Mouse (Mus musculus) embryonic facial prominence, embryonic 13.5 days (tissue): ENCODE data around the gene Nucks1. TPM values are rescaled to one million over a fixed set of nuclear protein-coding genes. Genes with fewer than 3 reads are reported as not detected.
A peak's percentile ranks its signal among the peaks of the same experiment; 100 is the strongest.

Experiments used
- ATAC-seq: fragments of 200-750 bp; cut with Nextera tagmentation; 2 replicates; pipeline ENCODE4 v1.8.0; 2017; ENCODE audit warnings: low read depth; ENCODE audit not compliant: insufficient number of reproducible peaks, insufficient read depth, low FRiP score, low TSS enrichment
- H3K27ac ChIP-seq: fragments of 300-500 bp; sonication (generic); 2 replicates; pipeline ENCODE4 v1.5.1; 2015; ENCODE audit warnings: moderate library complexity, mild to moderate bottlenecking, inconsistent platforms
- H3K27me3 ChIP-seq: fragments of 300-500 bp; sonication (generic); 2 replicates; pipeline ENCODE4 v1.6.1; 2015; ENCODE audit warnings: mild to moderate bottlenecking, inconsistent platforms
- H3K36me3 ChIP-seq: fragments of 300-500 bp; sonication (generic); 2 replicates; pipeline ENCODE4 v1.6.1; 2015; ENCODE audit warnings: mild to moderate bottlenecking, inconsistent platforms
- H3K4me1 ChIP-seq: fragments of 300-500 bp; sonication (generic); 2 replicates; pipeline ENCODE4 v1.6.1; 2015; ENCODE audit warnings: inconsistent platforms
- H3K4me2 ChIP-seq: fragments of 300-500 bp; sonication (generic); 2 replicates; pipeline ENCODE4 v1.6.1; 2015; ENCODE audit warnings: moderate library complexity, mild to moderate bottlenecking, inconsistent platforms
- H3K4me3 ChIP-seq: fragments of 300-500 bp; sonication (generic); 2 replicates; pipeline ENCODE4 v1.5.1; 2015; ENCODE audit warnings: mild to moderate bottlenecking, inconsistent platforms
- H3K9ac ChIP-seq: fragments of 300-500 bp; sonication (generic); 2 replicates; pipeline ENCODE4 v1.6.1; 2015; ENCODE audit warnings: mild to moderate bottlenecking, inconsistent platforms
- H3K9me3 ChIP-seq: fragments of 300-500 bp; sonication (generic); 2 replicates; pipeline ENCODE4 v1.6.1; 2016; ENCODE audit warnings: inconsistent platforms
- WGBS: fragments of 180-500 bp; shearing (Covaris S2); methylation state at CpG from one replicate; pipeline ENCODE4 v1.1.7; 2015; ENCODE audit warnings: mixed read lengths; 5-methylcytosine and 5-hydroxymethylcytosine counted together
- polyA plus RNA-seq: library from polyadenylated mRNA; unstranded; fragments of >200 nt; fragmentation: Nextera tagmentation; extraction: Ambion mirVana; gene quantifications from 2 replicates; pipeline ENCODE4 v1.2.1, GENCODE M21; 2015

Gene Nucks1
- polyA plus RNA-seq, result 103 and 108 TPM in 2 replicates

DNA sequence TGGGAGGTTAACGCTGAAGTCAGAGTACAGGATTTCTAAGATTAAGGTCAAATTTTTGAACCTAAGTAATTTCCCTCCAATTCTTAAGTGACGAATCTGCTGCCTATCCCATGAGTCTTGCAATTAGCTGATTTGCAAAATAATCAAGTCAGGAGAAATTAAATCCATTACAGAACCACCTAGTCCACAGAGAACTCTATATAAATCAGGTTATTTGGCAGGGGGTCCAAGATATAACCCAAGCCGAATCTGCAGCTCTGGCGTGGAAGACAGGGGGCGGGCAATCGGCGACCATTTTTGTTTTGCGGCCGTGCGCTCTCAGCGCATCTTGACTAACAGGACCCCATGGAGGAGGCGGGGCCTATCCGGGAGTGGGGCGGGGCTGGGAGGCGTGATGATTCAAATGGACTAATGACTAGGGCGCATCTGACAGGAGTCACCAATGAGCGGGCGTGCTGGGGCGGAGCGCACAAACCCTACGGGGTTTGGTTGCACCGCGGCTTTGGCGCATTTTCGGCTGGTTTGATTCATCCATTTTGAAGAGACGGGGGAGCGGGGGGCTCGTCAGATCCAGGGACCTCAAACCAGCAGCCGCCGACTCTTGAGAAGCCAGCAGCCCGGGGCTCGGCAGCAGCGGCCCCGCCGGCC lies at the start of gene Nucks1:
Nucks1 (plus strand) TSS at position 534 of the 648 bp plus-strand sequence.
- WGBS, result under 1% methylated on average over 34 of the region's 35 CpGs
- Histone ChIP-seq H3K27ac (peak within 1 kb of the TSS; percentile 99), H3K27me3 (peaks cover 20% of the 10 kb centered on the region), H3K4me2 (peak within 1 kb of the TSS; percentile 70), H3K4me3 (peak within 1 kb of the TSS; percentile 94), H3K9ac (peak within 1 kb of the TSS; percentile 97), H3K9me3 (no peaks in the 10 kb centered on the region), H3K36me3 (peaks cover 11% of the 10 kb centered on the region), H3K4me1 (peaks cover 18% of the 10 kb centered on the region)
- ATAC-seq, result peak; percentile 98

DNA sequence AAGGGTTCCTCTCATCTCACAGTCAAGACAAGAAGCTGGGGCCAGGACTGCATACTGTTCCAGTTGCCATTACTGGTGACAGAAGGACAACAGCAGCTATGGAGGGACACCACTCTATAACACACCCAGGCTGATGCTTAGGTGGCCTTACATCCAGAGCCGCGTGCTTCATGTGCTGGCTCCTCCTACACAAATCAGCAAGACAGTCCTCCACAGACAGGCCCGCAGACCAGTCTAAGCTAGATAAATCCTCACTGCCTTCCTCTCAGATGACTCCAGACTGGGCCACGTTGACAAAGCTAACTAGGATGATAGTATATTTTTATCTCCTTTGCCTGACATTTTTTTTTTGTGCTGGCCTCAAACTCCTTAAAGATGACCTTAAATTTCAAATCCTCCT lies 48.5 kb upstream of the Nucks1 start:
- Histone ChIP-seq H3K27ac (no peak overlapping the region), H3K4me1 (no peaks in the 10 kb centered on the region), H3K4me3 (no peak overlapping the region), H3K4me2 (no peak overlapping the region), H3K9me3 (no peaks in the 10 kb centered on the region), H3K36me3 (no peaks in the 10 kb centered on the region), H3K27me3 (no peaks in the 10 kb centered on the region), H3K9ac (no peak overlapping the region)
- WGBS, result 73% methylated on average over 4 of the region's 4 CpGs
- ATAC-seq, result no peak

DNA sequence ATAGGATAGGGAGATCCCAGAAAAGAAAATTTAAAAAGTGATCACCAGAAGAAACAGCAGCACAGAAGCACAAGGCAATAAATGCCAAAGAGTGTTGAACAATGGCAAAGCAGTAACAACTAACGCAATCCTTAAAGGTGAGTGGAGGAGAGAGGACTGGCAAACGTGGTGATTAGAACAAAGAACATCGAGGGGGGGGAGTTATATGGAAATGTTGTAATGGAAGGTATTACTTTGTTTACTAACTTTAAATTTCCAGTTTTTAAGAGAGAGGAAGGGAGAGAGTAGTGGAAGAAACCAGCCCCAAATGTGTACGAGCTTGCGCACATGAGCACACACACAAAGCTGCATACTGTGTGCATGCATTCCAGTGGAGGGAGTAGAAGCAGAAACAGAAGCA lies 44.7 kb upstream of the Nucks1 start:
- no peak for ATAC-seq
- 83% methylated on average over 5 of the region's 5 CpGs for WGBS
- no peaks in the 10 kb centered on the region for H3K36me3 ChIP-seq
- no peak overlapping the region for H3K27ac ChIP-seq
- no peak overlapping the region for H3K4me3 ChIP-seq
- H3K9ac ChIP-seq, result no peak overlapping the region
- H3K27me3 ChIP-seq, result no peaks in the 10 kb centered on the region
- H3K9me3 ChIP-seq, result no peaks in the 10 kb centered on the region
- H3K4me1 ChIP-seq, result peaks cover 6% of the 10 kb centered on the region; the same call in 1 of the 2 replicates
- no peak overlapping the region for H3K4me2 ChIP-seq

DNA sequence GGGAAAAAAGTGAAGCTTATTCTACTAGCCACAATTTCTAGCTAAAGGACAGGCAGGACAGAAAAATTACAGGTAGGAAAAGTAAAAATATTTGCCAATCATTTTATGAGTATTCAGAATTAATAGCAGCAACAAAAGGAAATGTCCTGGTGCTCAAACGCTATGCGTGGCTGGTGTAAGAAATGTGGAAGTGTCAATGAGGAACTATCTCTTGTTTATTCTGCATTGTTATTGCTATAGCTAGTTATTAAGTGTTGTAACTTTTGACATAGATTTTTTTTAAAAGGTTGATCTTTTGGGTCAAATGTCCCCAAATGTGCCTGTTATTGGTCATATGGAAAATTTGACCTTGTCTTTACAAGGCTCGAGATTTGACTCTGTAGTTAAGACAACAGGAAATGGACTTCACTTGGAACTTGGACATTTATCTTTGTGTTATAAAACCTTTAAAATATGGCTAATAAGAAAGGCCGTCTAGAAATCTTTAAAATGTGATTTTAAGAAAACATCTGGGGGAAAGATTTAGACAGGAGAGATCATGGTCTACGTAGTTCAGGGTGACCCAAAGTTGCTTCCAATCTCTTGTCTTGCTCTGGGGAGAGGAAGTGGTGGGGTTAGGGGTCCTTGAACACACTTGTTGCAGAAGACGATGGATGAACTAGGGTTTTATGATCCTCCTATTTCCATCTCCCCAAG lies 43.9 kb upstream of the Nucks1 start:
- Histone ChIP-seq H3K4me2 (0 out of 2 replicates have a peak overlapping the region, but pooled peaks have one; percentile 5), H3K4me3 (peak overlapping the region; percentile 65; the same call in 1 of the 2 replicates), H3K9me3 (no peaks in the 10 kb centered on the region), H3K27ac (no peak overlapping the region), H3K27me3 (no peaks in the 10 kb centered on the region), H3K9ac (no peak overlapping the region), H3K36me3 (no peaks in the 10 kb centered on the region), H3K4me1 (peaks cover 6% of the 10 kb centered on the region; the same call in 1 of the 2 replicates)
- no peak for ATAC-seq
- WGBS, result 73% methylated on average over 6 of the region's 6 CpGs

DNA sequence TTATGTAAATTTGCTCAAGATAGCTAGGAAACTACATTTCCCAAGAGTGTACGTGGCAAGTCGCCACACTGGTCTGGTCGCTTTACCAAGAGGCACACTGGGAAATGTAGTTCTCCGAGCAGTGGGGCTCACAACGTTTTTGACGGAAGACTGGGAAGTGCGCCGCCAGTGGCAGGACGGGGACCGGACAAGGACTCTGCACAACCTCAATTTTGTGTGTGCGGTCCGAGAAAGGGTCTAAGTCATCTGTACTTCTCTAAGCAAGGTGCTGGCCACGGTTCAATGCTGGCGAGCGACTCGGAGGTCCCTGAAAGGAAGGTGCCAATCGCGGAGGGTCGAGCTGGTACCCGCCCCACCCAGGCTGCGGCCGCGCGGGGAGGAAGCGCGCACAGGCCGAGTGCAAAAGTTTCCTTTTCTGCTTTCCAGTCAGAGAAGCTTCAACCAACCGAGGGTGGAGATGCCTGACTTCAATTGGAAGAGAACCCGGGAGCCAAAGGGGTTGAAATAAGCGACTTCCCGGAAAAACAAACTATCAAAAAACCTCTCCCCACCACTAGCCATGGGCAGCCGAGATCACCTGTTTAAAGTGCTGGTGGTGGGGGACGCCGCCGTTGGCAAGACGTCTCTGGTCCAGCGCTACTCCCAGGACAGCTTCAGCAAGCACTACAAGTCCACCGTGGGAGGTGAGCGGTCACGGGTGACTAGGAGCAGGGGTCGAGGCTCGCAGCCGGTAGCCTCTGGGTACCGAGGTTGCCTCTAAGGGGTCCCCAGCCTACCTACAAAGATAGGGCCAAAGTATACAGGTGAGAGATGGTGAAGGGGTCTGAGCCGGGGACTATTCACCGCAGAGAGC lies 43.0 kb upstream of the Nucks1 start, which contains the start of gene Rab29:
Rab29 (plus strand) TSS at position 132 of the 853 bp plus-strand sequence.
- Histone ChIP-seq H3K27me3 (no peaks in the 10 kb centered on the region), H3K4me2 (peak within 1 kb of the TSS; percentile 88), H3K36me3 (0 out of 2 replicates have a peak, but pooled peaks cover 2% of the 10 kb centered on the region), H3K4me3 (peak within 1 kb of the TSS; percentile 65), H3K9me3 (no peaks in the 10 kb centered on the region), H3K4me1 (peaks cover 6% of the 10 kb centered on the region; the same call in 1 of the 2 replicates), H3K9ac (peak within 1 kb of the TSS; percentile 76), H3K27ac (no peak within 1 kb of the TSS)
- under 1% methylated on average over 46 of the region's 46 CpGs for WGBS
- ATAC-seq, result peak; percentile 87

DNA sequence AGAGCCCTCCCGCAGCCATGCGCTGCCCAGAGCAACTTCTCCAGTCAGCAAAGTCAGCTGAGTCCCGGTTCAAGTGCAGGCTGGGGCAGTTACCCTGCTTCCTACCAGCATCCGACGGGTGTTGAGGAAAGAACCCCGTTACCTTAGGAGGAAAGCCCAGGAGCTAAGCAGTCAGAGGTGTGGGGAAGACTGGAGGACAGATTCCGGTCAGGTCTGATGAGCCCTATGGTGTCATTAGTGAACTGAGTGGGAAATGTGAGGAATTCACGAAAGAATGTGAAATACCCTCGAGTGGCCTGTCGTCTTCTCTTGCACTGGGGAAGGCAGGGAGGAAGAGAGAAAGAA lies 42.4 kb upstream of the Nucks1 start:
- H3K36me3 ChIP-seq, result 0 out of 2 replicates have a peak, but pooled peaks cover 6% of the 10 kb centered on the region
- peaks cover 6% of the 10 kb centered on the region; the same call in 1 of the 2 replicates for H3K4me1 ChIP-seq
- no peaks in the 10 kb centered on the region for H3K9me3 ChIP-seq
- H3K27ac ChIP-seq, result no peak overlapping the region
- peak overlapping the region; percentile 65 for H3K4me3 ChIP-seq
- H3K27me3 ChIP-seq, result no peaks in the 10 kb centered on the region
- 20% methylated on average over 10 of the region's 10 CpGs for WGBS
- peak overlapping the region; percentile 76 for H3K9ac ChIP-seq
- ATAC-seq, result peak; percentile 2; the same call in 1 of the 2 replicates
- H3K4me2 ChIP-seq, result peak overlapping the region; percentile 88

DNA sequence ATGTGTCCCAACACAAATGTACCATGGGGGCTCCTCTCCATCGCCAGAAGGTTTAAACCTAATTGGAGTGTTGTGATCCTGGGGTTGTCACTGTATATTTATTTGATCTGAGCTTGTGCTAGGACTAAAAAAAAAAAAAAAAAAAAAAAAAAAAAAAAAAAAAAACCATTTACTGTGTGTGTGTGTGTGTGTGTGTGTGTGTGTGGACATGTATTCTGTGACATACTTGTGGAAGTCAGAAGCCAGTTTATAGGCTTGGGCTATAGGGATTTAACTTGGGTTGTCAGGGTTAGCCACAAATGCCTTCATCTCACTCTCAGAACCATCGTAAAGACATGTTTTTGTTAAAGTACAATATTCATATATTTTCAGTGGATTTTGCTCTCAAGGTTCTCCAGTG lies 40.8 kb upstream of the Nucks1 start:
- Histone ChIP-seq H3K27me3 (no peaks in the 10 kb centered on the region), H3K9ac (no peak overlapping the region), H3K4me3 (no peak overlapping the region), H3K9me3 (no peaks in the 10 kb centered on the region), H3K4me2 (no peak overlapping the region), H3K36me3 (0 out of 2 replicates have a peak, but pooled peaks cover 8% of the 10 kb centered on the region), H3K4me1 (peaks cover 6% of the 10 kb centered on the region; the same call in 1 of the 2 replicates), H3K27ac (no peak overlapping the region)
- no peak for ATAC-seq
- 76% methylated on average over 2 of the region's 2 CpGs for WGBS

DNA sequence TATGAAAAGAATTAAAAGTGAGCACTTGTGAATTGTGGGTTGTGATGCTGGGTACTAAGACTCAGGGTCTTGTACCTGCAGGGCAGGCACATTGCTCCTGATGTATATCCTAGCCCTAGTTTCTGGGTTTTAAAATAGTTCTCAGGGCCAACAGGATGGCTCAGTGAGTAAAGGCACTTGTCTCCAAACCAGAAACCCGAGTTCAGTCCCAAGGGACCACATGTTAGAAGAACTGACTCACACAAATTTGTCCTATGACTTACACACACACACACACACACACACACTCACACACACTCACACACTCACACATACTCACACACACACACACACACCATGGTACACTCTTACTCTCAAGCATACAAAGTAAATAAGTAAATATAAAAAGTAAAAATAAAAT lies 37.5 kb upstream of the Nucks1 start:
- Histone ChIP-seq H3K4me1 (peaks cover 3% of the 10 kb centered on the region; the same call in 1 of the 2 replicates), H3K9ac (no peak overlapping the region), H3K36me3 (0 out of 2 replicates have a peak, but pooled peaks cover 8% of the 10 kb centered on the region), H3K27me3 (no peaks in the 10 kb centered on the region), H3K9me3 (no peaks in the 10 kb centered on the region), H3K27ac (no peak overlapping the region), H3K4me3 (no peak overlapping the region), H3K4me2 (no peak overlapping the region)
- WGBS, result 63% methylated on average over 1 of the region's 1 CpGs
- ATAC-seq, result no peak

DNA sequence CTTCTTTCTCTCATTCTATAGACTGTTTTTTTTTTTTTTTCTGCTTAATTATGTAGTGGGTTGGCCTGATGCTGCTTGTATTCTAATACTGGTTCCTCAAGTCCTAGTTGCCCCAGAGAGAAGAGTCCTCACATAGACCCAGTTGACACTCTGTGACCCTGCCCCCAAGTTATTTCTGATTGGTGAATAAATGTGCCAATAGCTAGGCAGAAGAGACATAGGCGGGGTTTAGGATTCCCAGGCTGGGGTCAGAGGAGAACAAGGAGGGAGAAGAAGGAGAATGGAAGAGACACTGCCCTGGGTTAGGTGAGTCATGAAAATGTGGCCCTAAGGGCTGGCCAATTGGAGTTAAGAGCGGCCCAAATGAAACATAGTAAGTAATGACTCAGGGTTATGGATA lies 30.5 kb upstream of the Nucks1 start:
- no peaks in the 10 kb centered on the region for H3K9me3 ChIP-seq
- H3K27ac ChIP-seq, result no peak overlapping the region
- H3K27me3 ChIP-seq, result no peaks in the 10 kb centered on the region
- H3K4me3 ChIP-seq, result no peak overlapping the region
- H3K4me2 ChIP-seq, result no peak overlapping the region
- 64% methylated on average over 2 of the region's 2 CpGs for WGBS
- H3K36me3 ChIP-seq, result no peaks in the 10 kb centered on the region
- H3K9ac ChIP-seq, result no peak overlapping the region
- H3K4me1 ChIP-seq, result no peaks in the 10 kb centered on the region
- no peak for ATAC-seq

DNA sequence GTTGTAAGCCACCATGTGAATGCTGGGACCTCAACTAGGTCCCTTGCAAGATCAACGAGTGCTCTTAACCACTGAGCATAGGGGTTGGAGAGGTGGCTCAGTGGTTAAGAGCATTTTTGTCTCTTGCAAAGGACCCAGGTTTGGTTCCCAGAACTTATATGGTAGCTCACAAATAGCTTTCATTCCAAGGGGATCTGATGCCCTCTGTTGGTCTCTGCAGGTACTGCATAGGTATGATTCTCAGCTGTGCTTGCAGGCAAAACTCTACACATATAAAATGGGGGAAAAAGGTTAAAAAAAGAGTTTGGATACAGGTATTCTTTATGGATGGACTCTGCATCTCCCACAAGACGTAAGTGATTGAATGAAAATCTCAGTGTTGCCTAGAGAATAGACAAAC lies 27.5 kb upstream of the Nucks1 start:
- Histone ChIP-seq H3K9me3 (no peaks in the 10 kb centered on the region), H3K4me3 (no peak overlapping the region), H3K27me3 (no peaks in the 10 kb centered on the region), H3K36me3 (no peaks in the 10 kb centered on the region), H3K9ac (no peak overlapping the region), H3K4me1 (no peaks in the 10 kb centered on the region), H3K27ac (no peak overlapping the region), H3K4me2 (no peak overlapping the region)
- no peak for ATAC-seq
- 59% methylated on average over 2 of the region's 2 CpGs for WGBS

DNA sequence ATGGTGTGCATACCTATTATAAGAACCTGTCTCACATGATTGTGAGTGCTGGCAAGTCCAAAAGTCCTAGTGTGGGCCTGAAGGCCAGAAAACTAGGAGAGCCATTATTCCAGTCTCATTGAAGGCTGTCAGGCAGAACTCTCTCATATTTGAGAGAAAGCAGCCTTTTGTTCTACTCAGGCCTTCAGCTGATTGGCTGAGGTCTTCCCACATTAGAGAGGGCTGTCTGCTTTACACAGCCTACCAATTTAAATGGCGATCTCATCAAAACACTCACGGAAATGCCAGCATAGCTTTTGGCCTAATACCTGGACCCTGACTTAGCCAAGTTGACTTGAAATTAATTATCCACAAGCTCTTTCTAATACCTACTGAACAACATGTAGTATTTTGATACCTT lies 24.2 kb upstream of the Nucks1 start:
- Histone ChIP-seq H3K27ac (no peak overlapping the region), H3K4me2 (no peak overlapping the region), H3K36me3 (no peaks in the 10 kb centered on the region), H3K4me3 (no peak overlapping the region), H3K9me3 (no peaks in the 10 kb centered on the region), H3K9ac (no peak overlapping the region), H3K27me3 (no peaks in the 10 kb centered on the region), H3K4me1 (no peaks in the 10 kb centered on the region)
- 67% methylated on average over 2 of the region's 2 CpGs for WGBS
- no peak for ATAC-seq
